Mouse (Mus musculus) right cerebral cortex, adult 18-20 months (tissue): ENCODE measurements at regions not wholly inside any gene's neighbourhood (a gene's known extent, or its start where the extent isn't known, plus 50 kb on each side); places are given as distances from the start of the nearest gene placed in this dataset.

Source experiments
- DNase-seq: peaks from one replicate; pipeline ENCODE4 v3.0.0; 2022; ENCODE audit warnings: mixed read lengths

GRCm38 (mm10) chr10:56598191-56598590 is 221.1 kb downstream of the Gja1 start:
- DNase-seq, result no peak

- no peak for DNase-seq
Observed at GRCm38 (mm10) chr10:56599923-56600322, 222.8 kb downstream of the Gja1 start.

- peak; percentile 25 for DNase-seq
Observed at GRCm38 (mm10) chr10:56611564-56612288, 234.6 kb downstream of the Gja1 start.

GRCm38 (mm10) chr10:56642656-56643055 is 265.5 kb downstream of the Gja1 start:
- DNase-seq, result no peak

GRCm38 (mm10) chr10:56643376-56644135 is 266.4 kb downstream of the Gja1 start:
- DNase-seq, result no peak

- no peak for DNase-seq
Observed at GRCm38 (mm10) chr10:56660501-56660900, 283.4 kb downstream of the Gja1 start.

GRCm38 (mm10) chr10:56673919-56674318 is 296.8 kb downstream of the Gja1 start:
- no peak for DNase-seq

- no peak for DNase-seq
Observed at GRCm38 (mm10) chr10:56682901-56683300, 305.8 kb downstream of the Gja1 start.

- DNase-seq, result no peak
Observed at GRCm38 (mm10) chr10:56685655-56686250, 308.6 kb downstream of the Gja1 start.

GRCm38 (mm10) chr10:56691467-56691866 is 314.3 kb downstream of the Gja1 start:
- DNase-seq, result no peak

GRCm38 (mm10) chr10:56695100-56695499 is 318.0 kb downstream of the Gja1 start:
- DNase-seq, result no peak

GRCm38 (mm10) chr10:56700126-56700525 is 323.0 kb downstream of the Gja1 start:
- DNase-seq, result no peak

GRCm38 (mm10) chr10:56708411-56708810 is 331.3 kb downstream of the Gja1 start:
- no peak for DNase-seq

GRCm38 (mm10) chr10:56708886-56709285 is 331.8 kb downstream of the Gja1 start:
- no peak for DNase-seq

GRCm38 (mm10) chr10:56712611-56713105 is 335.5 kb downstream of the Gja1 start:
- DNase-seq, result no peak

- DNase-seq, result no peak
Observed at GRCm38 (mm10) chr10:56737073-56737472, 359.9 kb downstream of the Gja1 start.

- DNase-seq, result no peak
Observed at GRCm38 (mm10) chr10:56739621-56740020, 362.5 kb downstream of the Gja1 start.

GRCm38 (mm10) chr10:56752134-56752533 is 375.0 kb downstream of the Gja1 start:
- DNase-seq, result no peak

GRCm38 (mm10) chr10:56753576-56753975 is 376.4 kb downstream of the Gja1 start:
- DNase-seq, result no peak

- DNase-seq, result peak; percentile 10
Observed at GRCm38 (mm10) chr10:56754546-56755175, 377.5 kb downstream of the Gja1 start.

- no peak for DNase-seq
Observed at GRCm38 (mm10) chr10:56770629-56771028, 393.5 kb downstream of the Gja1 start.

- no peak for DNase-seq
Observed at GRCm38 (mm10) chr10:56782265-56782664, 405.1 kb downstream of the Gja1 start.

- no peak for DNase-seq
Observed at GRCm38 (mm10) chr10:56783941-56784340, 406.8 kb downstream of the Gja1 start.
